Comparison of ENCODE assay signal across 8 mouse cellular contexts in genomic region chr5:138622645-138623477, GRCm38 (mm10). TPM values are rescaled to one million over a fixed set of nuclear protein-coding genes. Genes with fewer than 3 reads are reported as not detected.
A peak's percentile ranks its signal among the peaks of the same experiment; 100 is the strongest.
DNase-seq lines count a peak whose midpoint lies in the region; ATAC-seq and TF ChIP-seq lines count a peak whose summit lies in the region.

Gene A430033K04Rik (plus strand): TSS chr5:138622859.

- WGBS in hindbrain, embryonic 10.5 days = 1% methylated on average over 30 of the region's 30 CpGs
- WGBS in lung, postnatal 0 days = under 1% methylated on average over 30 of the region's 30 CpGs

- peak within 1 kb of the TSS; percentile 69 for H3K9ac ChIP-seq in lung, postnatal 0 days (replicated peaks; ENCODE audit: low read depth)

- peak within 1 kb of the TSS; percentile 92 for H3K27ac ChIP-seq in hindbrain, embryonic 10.5 days
- H3K27ac ChIP-seq in lung, postnatal 0 days (ENCODE audit: low read length) = peak within 1 kb of the TSS; percentile 82

- H3K4me3 ChIP-seq in hindbrain, embryonic 10.5 days = peak within 1 kb of the TSS; percentile 87
- peak within 1 kb of the TSS; percentile 67 for H3K4me3 ChIP-seq in lung, postnatal 0 days (ENCODE audit: low read depth, low read length)

- DNase-seq in MN1 (ENCODE audit: low spot score) = peak; percentile 94
- DNase-seq in cerebellum, adult 9-10 months = peak; percentile 97
- DNase-seq in hindbrain, embryonic 10.5 days (ENCODE audit: low spot score) = peak; percentile 92
- DNase-seq in layer of hippocampus, adult 9-11 months = peak; percentile 96
- DNase-seq in lung, postnatal 0 days (ENCODE audit: low spot score) = peak; percentile 97
- peak; percentile 89 for DNase-seq in ovary, postnatal 14 days (ENCODE audit: low spot score)
- DNase-seq in thymus, postnatal 14 days = peak; percentile 94

- no peaks in the 10 kb centered on the region for H3K27me3 ChIP-seq in hindbrain, embryonic 10.5 days (ENCODE audit: insufficient read depth, poor library complexity, severe bottlenecking)
- H3K27me3 ChIP-seq in lung, postnatal 0 days (replicated peaks; ENCODE audit: insufficient read depth, low read length) = no peaks in the 10 kb centered on the region

- peak; percentile 95 for ATAC-seq in frontal cortex, adult (ENCODE audit: low TSS enrichment)
- ATAC-seq in lung, postnatal 0 days = peak; percentile 91

- TF ChIP-seq CTCF in lung, postnatal 0 days (IDR thresholded peaks at IDR 0.05) = no peak

- H3K9me3 ChIP-seq in hindbrain, embryonic 10.5 days = 0 out of 2 replicates have a peak, but pooled peaks cover 3% of the 10 kb centered on the region
- H3K9me3 ChIP-seq in lung, postnatal 0 days (ENCODE audit: low read length) = no peaks in the 10 kb centered on the region

- peaks cover 7% of the 10 kb centered on the region for H3K36me3 ChIP-seq in hindbrain, embryonic 10.5 days
- no peaks in the 10 kb centered on the region for H3K36me3 ChIP-seq in lung, postnatal 0 days (ENCODE audit: insufficient read depth, low read length)

- H3K4me2 ChIP-seq in lung, postnatal 0 days (replicated peaks; ENCODE audit: low read depth, low read length) = peak within 1 kb of the TSS; percentile 82

- TF ChIP-seq EP300 in lung, postnatal 0 days (IDR thresholded peaks at IDR 0.05) = no peak

- H3K4me1 ChIP-seq in hindbrain, embryonic 10.5 days (replicated peaks) = peaks cover 24% of the 10 kb centered on the region
- 0 out of 2 replicates have a peak, but pooled peaks cover 4% of the 10 kb centered on the region for H3K4me1 ChIP-seq in lung, postnatal 0 days (ENCODE audit: insufficient read depth, low read depth, low read length)

RNA-seq across cellular contexts. Expression of gene A430033K04Rik, which starts in this region (rescaled TPM):
- polyA plus RNA-seq in hindbrain, embryonic 10.5 days (2016; fragmentation: Nextera tagmentation; extraction: Ambion mirVana) = 9.0 and 9.4 TPM in 2 replicates
- polyA plus RNA-seq in lung, postnatal 0 days (2015; fragmentation: Nextera tagmentation; extraction: Ambion mirVana) = 4.4 and 5.2 TPM in 2 replicates

Comparison
In these comparisons a context has a peak if more than half of its experiments do, and no peak if none do; other contexts are left out.
1. Peak in every context shown above with its lines: DNase-seq, ATAC-seq, H3K4me3 ChIP-seq and H3K27ac ChIP-seq.